Mouse (Mus musculus) hindbrain, postnatal 0 days (tissue): ENCODE data around the gene Ndufb10. TPM values are rescaled to one million over a fixed set of nuclear protein-coding genes. Genes with fewer than 3 reads are reported as not detected.

Source experiments
- ATAC-seq: fragments of 200-750 bp; cut with Nextera tagmentation; 2 replicates; pipeline ENCODE4 v1.8.0; 2017; ENCODE audit warnings: mild to moderate bottlenecking, moderate TSS enrichment, moderate library complexity
- DNase-seq: peaks from one replicate; pipeline ENCODE4 v3.0.0-alpha.2; 2015; ENCODE audit warnings: low spot score
- H3K27ac ChIP-seq: fragments of 300-500 bp; sonication (generic); 2 replicates; pipeline ENCODE4 v1.5.1; 2014; ENCODE audit warnings: mild to moderate bottlenecking
- H3K27me3 ChIP-seq: fragments of 300-500 bp; sonication (generic); 2 replicates; pipeline ENCODE4 v1.6.1; 2014; ENCODE audit warnings: low read length, mixed read lengths; ENCODE audit not compliant: insufficient read depth
- H3K36me3 ChIP-seq: fragments of 300-500 bp; sonication (generic); 2 replicates; pipeline ENCODE4 v1.6.1; 2014; ENCODE audit warnings: low read length, mixed read lengths; ENCODE audit not compliant: insufficient read depth
- H3K4me1 ChIP-seq: fragments of 300-500 bp; sonication (generic); 2 replicates; pipeline ENCODE4 v1.6.1; 2014; ENCODE audit warnings: antibody characterized with exemption, low read length, mixed read lengths; ENCODE audit not compliant: insufficient read depth
- H3K4me2 ChIP-seq: fragments of 300-500 bp; sonication (generic); 2 replicates; pipeline ENCODE4 v1.6.1; 2014; ENCODE audit warnings: low read depth, mild to moderate bottlenecking, low read length, moderate library complexity, mixed read lengths
- H3K4me3 ChIP-seq: fragments of 300-500 bp; sonication (generic); 2 replicates; pipeline ENCODE4 v1.5.1; 2014; ENCODE audit warnings: low read length
- H3K9ac ChIP-seq: fragments of 300-500 bp; sonication (generic); replicated peaks from 2 replicates; pipeline ENCODE4 v1.6.1; 2014; ENCODE audit warnings: mild to moderate bottlenecking, low read length, moderate library complexity, mixed read lengths
- H3K9me3 ChIP-seq: fragments of 300-500 bp; sonication (generic); 2 replicates; pipeline ENCODE4 v1.6.1; 2016; ENCODE audit warnings: low read length, mixed read lengths
- CTCF ChIP-seq: IDR thresholded peaks from 2 replicates; pipeline ENCODE4 v1.5.1; 2016; ENCODE audit warnings: antibody characterized with exemption, control low read depth, low read depth
- WGBS: fragments of 180-500 bp; shearing (Covaris S2); extraction: QIAGEN DNeasy Blood & Tissue Kit; methylation state at CpG from one replicate; pipeline ENCODE4 v1.1.7; 2014; 5-methylcytosine and 5-hydroxymethylcytosine counted together
- polyA plus RNA-seq: library from polyadenylated mRNA; unstranded; fragments of >200 nt; fragmentation: Nextera tagmentation; extraction: Ambion mirVana; gene quantifications from 2 replicates; pipeline ENCODE4 v1.2.1, GENCODE M21; 2015
- total RNA-seq: library from RNA; depleted of rRNA; stranded (reverse); fragments of >200 nt; gene quantifications from 2 replicates; pipeline ENCODE4 v1.2.3, GENCODE M21; 2014

Gene Ndufb10
- total and polyA plus RNA-seq, 2 experiments from 2014 or later, result 157 to 353 TPM

DNA sequence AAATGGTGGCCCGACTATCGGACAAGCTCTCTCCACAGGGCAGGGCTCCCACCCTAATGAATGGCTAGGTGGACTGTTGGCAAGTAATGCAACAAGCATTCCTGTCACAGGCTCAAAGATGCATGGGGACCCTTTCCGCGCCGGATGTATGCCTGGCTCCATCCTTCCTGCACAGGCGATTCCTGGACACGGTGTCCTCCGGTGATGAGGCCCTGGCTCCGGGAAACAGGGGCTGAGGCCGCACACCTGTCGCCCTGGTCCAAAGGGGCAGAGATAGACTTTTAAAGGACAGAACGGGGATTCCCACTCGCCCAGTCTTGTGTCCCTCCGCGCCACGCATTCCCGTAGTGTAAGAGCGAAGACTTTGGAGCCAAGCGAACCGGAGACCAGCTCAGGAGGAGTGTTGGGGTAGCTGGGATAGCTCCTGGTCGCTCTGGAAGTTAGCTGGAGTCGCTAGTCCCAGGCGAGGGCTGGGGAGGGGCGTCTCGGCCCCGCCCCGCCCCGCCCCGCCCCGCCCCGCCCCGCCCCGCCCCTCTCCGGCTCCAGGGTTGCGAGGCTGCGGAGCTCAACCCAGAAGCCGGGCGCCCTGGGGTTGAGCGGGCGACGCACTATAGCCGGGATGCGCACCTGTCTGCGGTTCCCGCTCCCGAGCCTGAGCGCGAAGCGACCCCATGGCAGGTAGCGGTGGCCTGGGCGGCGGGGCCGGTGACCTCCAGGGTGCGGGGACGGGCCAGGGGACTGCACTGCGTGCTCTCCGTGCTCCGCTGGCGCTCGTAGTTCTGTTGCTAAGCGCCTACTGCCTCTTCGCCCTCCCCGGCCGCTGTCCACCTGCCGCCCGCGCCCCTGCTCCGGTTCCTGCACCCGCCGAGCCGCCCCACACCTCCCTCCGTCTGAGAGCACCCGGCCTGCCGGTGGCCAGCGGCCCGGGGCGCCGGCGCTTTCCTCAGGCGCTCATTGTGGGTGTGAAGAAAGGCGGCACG, 28.4 kb upstream of the Ndufb10 start, which contains the start of gene Hs3st6:
Gene Hs3st6, plus strand, starts transcription at position 574 of the 980 bp plus-strand sequence.
- Histone ChIP-seq H3K27me3 (peaks cover 57% of the 10 kb centered on the region), H3K4me3 (peak within 1 kb of the TSS; percentile 42), H3K9me3 (no peaks in the 10 kb centered on the region), H3K4me2 (peak within 1 kb of the TSS; percentile 79), H3K4me1 (no peaks in the 10 kb centered on the region; the same call in 1 of the 2 replicates), H3K27ac (no peak within 1 kb of the TSS), H3K36me3 (no peaks in the 10 kb centered on the region), H3K9ac (0 out of 2 replicates have a peak within 1 kb of the TSS, but pooled peaks have one; percentile 33)
- DNase-seq (no peak), ATAC-seq (peak; percentile 53; the same call in 1 of the 2 replicates)
- TF ChIP-seq CTCF, result no peak
- under 1% methylated on average over 63 of the region's 82 CpGs for WGBS

GRCm38 (mm10) chr17:24751528-24751927, 27.2 kb upstream of the Ndufb10 start:
- H3K4me1 ChIP-seq, result no peaks in the 10 kb centered on the region; the same call in 1 of the 2 replicates
- H3K27ac ChIP-seq, result no peak overlapping the region
- no peak overlapping the region for H3K4me2 ChIP-seq
- TF ChIP-seq CTCF, result no peak
- H3K36me3 ChIP-seq, result no peaks in the 10 kb centered on the region
- no peak overlapping the region for H3K4me3 ChIP-seq
- H3K9ac ChIP-seq, result no peak overlapping the region
- ATAC-seq (no peak), DNase-seq (no peak)
- WGBS, result 23% methylated on average over 4 of the region's 4 CpGs
- H3K27me3 ChIP-seq, result peaks cover 57% of the 10 kb centered on the region
- H3K9me3 ChIP-seq, result no peaks in the 10 kb centered on the region

GRCm38 (mm10) chr17:24746986-24747385, 22.7 kb upstream of the Ndufb10 start:
- ATAC-seq, result no peak
- H3K36me3 ChIP-seq, result no peaks in the 10 kb centered on the region
- no peaks in the 10 kb centered on the region for H3K4me1 ChIP-seq
- no peak overlapping the region for H3K4me2 ChIP-seq
- no peak for TF ChIP-seq CTCF
- no peak overlapping the region for H3K9ac ChIP-seq
- 49% methylated on average over 4 of the region's 4 CpGs for WGBS
- no peaks in the 10 kb centered on the region for H3K9me3 ChIP-seq
- H3K4me3 ChIP-seq, result no peak overlapping the region
- H3K27me3 ChIP-seq, result peaks cover 21% of the 10 kb centered on the region
- DNase-seq, result no peak
- H3K27ac ChIP-seq, result no peak overlapping the region

DNA sequence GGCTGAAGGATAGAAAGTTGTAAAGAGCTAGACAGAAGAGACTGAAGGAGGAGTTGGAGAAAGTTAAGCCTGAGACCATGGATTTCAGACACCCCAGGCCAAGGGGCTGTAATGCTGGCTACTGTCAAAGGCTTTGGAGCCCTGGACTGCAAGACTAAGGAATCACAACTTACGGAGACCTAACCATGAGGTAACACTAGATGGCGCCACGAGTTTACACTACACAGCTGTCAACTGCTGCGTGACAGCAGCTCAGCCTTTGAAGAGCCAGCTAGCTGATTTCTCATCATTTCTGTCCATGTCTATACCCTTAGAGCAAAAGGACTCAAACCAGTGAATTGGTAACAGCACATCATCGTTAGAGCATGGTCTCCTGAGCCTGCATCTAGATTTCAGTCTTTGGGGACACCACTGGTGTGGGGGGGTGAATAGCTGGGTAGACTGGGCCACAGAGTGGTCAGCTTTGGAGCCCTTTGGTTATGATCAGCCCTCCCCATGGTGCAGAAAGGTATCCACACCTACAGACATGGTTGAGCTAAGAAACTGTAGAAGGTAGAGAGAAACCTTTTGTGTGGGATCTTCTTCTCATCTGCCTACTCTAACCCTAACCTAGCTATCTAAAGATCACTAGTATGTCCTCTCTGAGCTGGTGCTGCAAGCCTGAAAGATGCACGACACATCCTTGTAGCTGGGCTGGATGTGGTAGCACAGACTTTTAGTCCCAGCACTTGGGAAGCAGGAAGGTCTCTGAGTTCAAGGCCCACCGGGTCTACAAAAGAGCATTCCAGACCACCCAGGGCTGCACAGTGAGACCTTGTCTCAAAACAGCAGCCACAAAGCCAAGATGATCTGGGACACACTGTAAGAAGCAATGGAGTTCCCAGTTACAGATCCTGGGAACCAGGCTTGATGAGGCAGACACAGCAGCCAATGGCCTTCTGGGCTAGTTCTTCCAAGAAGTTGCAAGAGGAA, 21.5 kb upstream of the Ndufb10 start:
- Histone ChIP-seq H3K4me1 (no peaks in the 10 kb centered on the region), H3K4me2 (no peak overlapping the region), H3K27ac (no peak overlapping the region), H3K36me3 (no peaks in the 10 kb centered on the region), H3K4me3 (no peak overlapping the region), H3K9me3 (no peaks in the 10 kb centered on the region), H3K9ac (no peak overlapping the region), H3K27me3 (peaks cover 11% of the 10 kb centered on the region)
- WGBS, result 20% methylated on average over 7 of the region's 7 CpGs
- peak; percentile 86 for ATAC-seq
- peak; percentile 96 for TF ChIP-seq CTCF
- DNase-seq, result peak; percentile 96

DNA sequence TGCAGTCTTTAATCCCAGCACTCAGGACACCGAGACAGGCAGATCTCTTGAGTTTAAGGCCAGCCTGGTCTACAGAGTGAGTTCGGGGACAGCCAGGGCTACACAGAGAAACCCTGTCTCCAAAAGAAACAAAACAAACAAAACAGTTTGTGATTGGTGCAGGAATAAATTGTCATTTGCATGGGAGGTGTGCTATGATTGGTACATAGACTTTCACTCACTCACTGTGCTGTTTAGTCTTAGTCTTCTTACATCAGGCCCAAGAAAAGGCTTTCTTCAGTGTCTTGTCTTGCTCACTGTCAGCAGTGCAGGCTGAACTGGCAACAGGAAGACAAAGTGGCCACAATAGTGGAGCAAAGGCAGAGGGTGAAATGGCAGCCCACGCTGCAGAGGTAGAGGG, 20.1 kb upstream of the Ndufb10 start:
- WGBS, result 70% methylated on average over 3 of the region's 3 CpGs
- no peak for TF ChIP-seq CTCF
- H3K4me3 ChIP-seq, result no peak overlapping the region
- no peaks in the 10 kb centered on the region for H3K9me3 ChIP-seq
- ATAC-seq (no peak), DNase-seq (no peak)
- H3K36me3 ChIP-seq, result no peaks in the 10 kb centered on the region
- no peaks in the 10 kb centered on the region for H3K27me3 ChIP-seq
- no peak overlapping the region for H3K9ac ChIP-seq
- H3K4me1 ChIP-seq, result no peaks in the 10 kb centered on the region
- no peak overlapping the region for H3K4me2 ChIP-seq
- no peak overlapping the region for H3K27ac ChIP-seq

- 68% methylated on average over 5 of the region's 5 CpGs for WGBS
- H3K9ac ChIP-seq, result no peak overlapping the region
- no peak for TF ChIP-seq CTCF
- H3K36me3 ChIP-seq, result no peaks in the 10 kb centered on the region
- no peak overlapping the region for H3K4me2 ChIP-seq
- H3K9me3 ChIP-seq, result no peaks in the 10 kb centered on the region
- ATAC-seq (no peak), DNase-seq (no peak)
- H3K4me3 ChIP-seq, result no peak overlapping the region
- H3K27ac ChIP-seq, result no peak overlapping the region
- no peaks in the 10 kb centered on the region for H3K27me3 ChIP-seq
- no peaks in the 10 kb centered on the region for H3K4me1 ChIP-seq
Observed at GRCm38 (mm10) chr17:24743896-24744295, 19.6 kb upstream of the Ndufb10 start.
